Comparison of ENCODE assay signal across 10 mouse cellular contexts in genomic region chr6:17105714-17106113, GRCm38 (mm10). TPM values are rescaled to one million over a fixed set of nuclear protein-coding genes. Genes with fewer than 3 reads are reported as not detected.
DNase-seq lines count a peak whose midpoint lies in the region; ATAC-seq and TF ChIP-seq lines count a peak whose summit lies in the region.
"Had no signal": no experiment of that assay in that cellular context is flagged by ENCODE, and none has a peak within 500 bp of the region (broad histone marks: within the 10 kb centered on the region; RNA-seq: fewer than 3 reads in every experiment).

No protein-coding gene starts in this region.

- ATAC-seq in hindbrain, embryonic 14.5 days (ENCODE audit: low FRiP score), result no peak
- no peak for ATAC-seq in hindbrain, embryonic 13.5 days (ENCODE audit: low FRiP score)
- ATAC-seq in midbrain, embryonic 12.5 days (ENCODE audit: low FRiP score, low read depth), result 0 out of 2 replicates have a peak, but pooled peaks have one; percentile 39

- peaks cover 23% of the 10 kb centered on the region for H3K36me3 ChIP-seq in hindbrain, embryonic 14.5 days (replicated peaks; ENCODE audit: control insufficient read depth, insufficient read depth)
- H3K36me3 ChIP-seq in hindbrain, embryonic 13.5 days, result peaks cover 23% of the 10 kb centered on the region
- no peaks in the 10 kb centered on the region for H3K36me3 ChIP-seq in E14TG2a.4 (ENCODE audit: insufficient read depth, low read length)
- no peaks in the 10 kb centered on the region for H3K36me3 ChIP-seq in midbrain, embryonic 12.5 days

- no peak overlapping the region for H3K27ac ChIP-seq in hindbrain, embryonic 14.5 days
- no peak overlapping the region for H3K27ac ChIP-seq in hindbrain, embryonic 13.5 days
- no peak overlapping the region for H3K27ac ChIP-seq in midbrain, embryonic 12.5 days (replicated peaks)
- H3K27ac ChIP-seq: embryonic facial prominence, embryonic 15.5 days; macrophage had no signal

- peak; percentile 67 for TF ChIP-seq CTCF in E14TG2a.4 (conservative IDR thresholded peaks at IDR 0.05; ENCODE audit: low read length)

- H3K4me3 ChIP-seq in hindbrain, embryonic 14.5 days (replicated peaks; ENCODE audit: low read length), result no peak overlapping the region
- H3K4me3 ChIP-seq in hindbrain, embryonic 13.5 days, result no peak overlapping the region
- H3K4me3 ChIP-seq in E14TG2a.4 (replicated peaks; ENCODE audit: low read length), result no peak overlapping the region
- no peak overlapping the region for H3K4me3 ChIP-seq in midbrain, embryonic 12.5 days
- H3K4me3 ChIP-seq: embryonic facial prominence, embryonic 15.5 days had no signal

- no peaks in the 10 kb centered on the region for H3K9me3 ChIP-seq in hindbrain, embryonic 14.5 days (ENCODE audit: control insufficient read depth, low read length)
- no peaks in the 10 kb centered on the region for H3K9me3 ChIP-seq in hindbrain, embryonic 13.5 days
- no peaks in the 10 kb centered on the region for H3K9me3 ChIP-seq in E14TG2a.4 (ENCODE audit: low read length)
- H3K9me3 ChIP-seq in midbrain, embryonic 12.5 days, result no peaks in the 10 kb centered on the region
- H3K9me3 ChIP-seq: embryonic facial prominence, embryonic 15.5 days had no signal

- H3K27me3 ChIP-seq in hindbrain, embryonic 14.5 days (ENCODE audit: control insufficient read depth, insufficient read depth, low read length), result no peaks in the 10 kb centered on the region
- H3K27me3 ChIP-seq in hindbrain, embryonic 13.5 days, result no peaks in the 10 kb centered on the region
- H3K27me3 ChIP-seq in E14TG2a.4 (ENCODE audit: insufficient read depth, low read length), result no peaks in the 10 kb centered on the region
- H3K27me3 ChIP-seq in midbrain, embryonic 12.5 days, result no peaks in the 10 kb centered on the region
- H3K27me3 ChIP-seq: embryonic facial prominence, embryonic 15.5 days had no signal

- no peak overlapping the region for H3K4me2 ChIP-seq in hindbrain, embryonic 14.5 days (replicated peaks)
- no peak overlapping the region for H3K4me2 ChIP-seq in hindbrain, embryonic 13.5 days
- no peak overlapping the region for H3K4me2 ChIP-seq in midbrain, embryonic 12.5 days (replicated peaks)
- H3K4me2 ChIP-seq: embryonic facial prominence, embryonic 15.5 days had no signal

- peak; percentile 83 for DNase-seq in hindbrain, embryonic 14.5 days (ENCODE audit: low spot score)
- peak; percentile 12 for DNase-seq in c-Kit-positive CD71-positive TER-119-positive erythroid progenitor cells, embryonic 14.5 days (ENCODE audit: low spot score)
- DNase-seq in frontal cortex, postnatal 25 days (ENCODE audit: low spot score in 2 of 2), result peak; percentile 27 to 50
- DNase-seq in layer of hippocampus, postnatal 10 days (ENCODE audit: low spot score in 2 of 2), result peak; percentile 73 to 79
- DNase-seq in thymus, adult 18-20 months, result no peak

- H3K4me1 ChIP-seq in hindbrain, embryonic 14.5 days (replicated peaks; ENCODE audit: control insufficient read depth, insufficient read depth, low read length), result no peaks in the 10 kb centered on the region
- no peaks in the 10 kb centered on the region for H3K4me1 ChIP-seq in hindbrain, embryonic 13.5 days (replicated peaks)
- no peaks in the 10 kb centered on the region for H3K4me1 ChIP-seq in E14TG2a.4 (replicated peaks; ENCODE audit: low read depth, low read length)
- H3K4me1 ChIP-seq in midbrain, embryonic 12.5 days, result no peaks in the 10 kb centered on the region
- H3K4me1 ChIP-seq: embryonic facial prominence, embryonic 15.5 days had no signal

- no peak overlapping the region for H3K9ac ChIP-seq in hindbrain, embryonic 14.5 days
- no peak overlapping the region for H3K9ac ChIP-seq in hindbrain, embryonic 13.5 days
- H3K9ac ChIP-seq in midbrain, embryonic 12.5 days (replicated peaks), result no peak overlapping the region
- H3K9ac ChIP-seq: embryonic facial prominence, embryonic 15.5 days had no signal

RNA-seq across cellular contexts. Expression of gene Tes, which starts 40.8 kb away (rescaled TPM):
- 69.5 and 72.9 TPM in 2 replicates for polyA plus RNA-seq in hindbrain, embryonic 14.5 days (2014; fragmentation: Nextera tagmentation; extraction: Ambion mirVana)
- 55.7 and 56.8 TPM in 2 replicates for polyA plus RNA-seq in hindbrain, embryonic 13.5 days (2015; fragmentation: Nextera tagmentation; extraction: Ambion mirVana)
- 1 to 10 TPM; 6.1 to 7.0 TPM for total RNA-seq in layer of hippocampus, postnatal 10 days (2021)
- polyA plus RNA-seq in midbrain, embryonic 12.5 days (2016; fragmentation: Nextera tagmentation; extraction: Ambion mirVana), result 26.3 and 36.5 TPM in 2 replicates

Comparison
In these comparisons a context has a peak if more than half of its experiments do, and no peak if none do; other contexts are left out.
1. DNase-seq: peak in hindbrain, embryonic 14.5 days (single experiment), c-Kit-positive CD71-positive TER-119-positive erythroid progenitor cells, embryonic 14.5 days (single experiment), frontal cortex, postnatal 25 days (2 of 2) and layer of hippocampus, postnatal 10 days (2 of 2); none in thymus, adult 18-20 months (0 of 2).